Mouse (Mus musculus) naive thymus-derived CD4-positive, alpha-beta T cell, adult 2 months (primary cell): Measurements from ENCODE around the gene Adgrl3.

Source experiments
- DNase-seq: peaks from one replicate; pipeline ENCODE4 v3.0.0-alpha.2; 2011; ENCODE audit warnings: low read depth

Gene Adgrl3

GRCm38 (mm10) chr5:81019590-81020254, at the start of gene Adgrl3:
TSS of gene Adgrl3 (plus strand) at chr5:81020138.
- no peak for DNase-seq

GRCm38 (mm10) chr5:81019166-81019565, 772 bp upstream of the Adgrl3 start:
- DNase-seq, result no peak

GRCm38 (mm10) chr5:81020281-81021005, 505 bp downstream of the Adgrl3 start:
- no peak for DNase-seq

- DNase-seq, result no peak
Observed at GRCm38 (mm10) chr5:81021006-81021320, 1.0 kb downstream of the Adgrl3 start.

GRCm38 (mm10) chr5:81021331-81021863, 1.5 kb downstream of the Adgrl3 start:
- no peak for DNase-seq

GRCm38 (mm10) chr5:81021864-81022305, 1.9 kb downstream of the Adgrl3 start:
- DNase-seq, result no peak

GRCm38 (mm10) chr5:81022306-81023071, 2.6 kb downstream of the Adgrl3 start:
- no peak for DNase-seq

GRCm38 (mm10) chr5:81023923-81024715, 4.2 kb downstream of the Adgrl3 start:
- DNase-seq, result no peak

- DNase-seq, result no peak
Observed at GRCm38 (mm10) chr5:81028875-81029274, 8.9 kb downstream of the Adgrl3 start.

GRCm38 (mm10) chr5:81037091-81037490, 17.2 kb downstream of the Adgrl3 start:
- no peak for DNase-seq

- DNase-seq, result no peak
Observed at GRCm38 (mm10) chr5:81043875-81044274, 23.9 kb downstream of the Adgrl3 start.

- no peak for DNase-seq
Observed at GRCm38 (mm10) chr5:81046128-81046527, 26.2 kb downstream of the Adgrl3 start.

- DNase-seq, result no peak
Observed at GRCm38 (mm10) chr5:81054628-81055027, 34.7 kb downstream of the Adgrl3 start.

GRCm38 (mm10) chr5:81055253-81055652, 35.3 kb downstream of the Adgrl3 start:
- no peak for DNase-seq

GRCm38 (mm10) chr5:81058122-81058521, 38.2 kb downstream of the Adgrl3 start:
- DNase-seq, result no peak

- no peak for DNase-seq
Observed at GRCm38 (mm10) chr5:81060950-81061349, 41.0 kb downstream of the Adgrl3 start.

- no peak for DNase-seq
Observed at GRCm38 (mm10) chr5:81061386-81061785, 41.4 kb downstream of the Adgrl3 start.

- no peak for DNase-seq
Observed at GRCm38 (mm10) chr5:81064026-81064425, 44.1 kb downstream of the Adgrl3 start.

- no peak for DNase-seq
Observed at GRCm38 (mm10) chr5:81068173-81068572, 48.2 kb downstream of the Adgrl3 start.

- DNase-seq, result no peak
Observed at GRCm38 (mm10) chr5:81068839-81069238, 48.9 kb downstream of the Adgrl3 start.

GRCm38 (mm10) chr5:81072888-81073287, 53.0 kb downstream of the Adgrl3 start:
- DNase-seq, result no peak

GRCm38 (mm10) chr5:81073875-81074274, 53.9 kb downstream of the Adgrl3 start:
- no peak for DNase-seq
